Mouse (Mus musculus) adrenal gland, postnatal 14 days (tissue): ENCODE measurements at regions not wholly inside any gene's neighbourhood (a gene's known extent, or its start where the extent isn't known, plus 50 kb on each side); places are given as distances from the start of the nearest gene placed in this dataset.

ENCODE experiments used
- DNase-seq: peaks from one replicate; pipeline ENCODE4 v3.0.0; 2021; ENCODE audit warnings: mixed read lengths

- DNase-seq, result no peak
Measured at GRCm38 (mm10) chr15:61244511-61244910, 321.7 kb upstream of the A1bg start.

- no peak for DNase-seq
Measured at GRCm38 (mm10) chr15:61242161-61242681, 319.4 kb upstream of the A1bg start.

GRCm38 (mm10) chr15:61241741-61242140 lies 318.9 kb upstream of the A1bg start:
- no peak for DNase-seq

- DNase-seq, result no peak
Measured at GRCm38 (mm10) chr15:61240344-61240743, 317.5 kb upstream of the A1bg start.

GRCm38 (mm10) chr15:61239414-61239813 lies 316.6 kb upstream of the A1bg start:
- DNase-seq, result no peak

GRCm38 (mm10) chr15:61238996-61239395 lies 316.2 kb upstream of the A1bg start:
- DNase-seq, result no peak

- DNase-seq, result peak; percentile 9
Measured at GRCm38 (mm10) chr15:61229579-61229978, 306.8 kb upstream of the A1bg start.

GRCm38 (mm10) chr15:61222923-61223322 lies 300.1 kb upstream of the A1bg start:
- DNase-seq, result no peak

- no peak for DNase-seq
Measured at GRCm38 (mm10) chr15:61210161-61210560, 287.3 kb upstream of the A1bg start.

GRCm38 (mm10) chr15:61189981-61190380 lies 267.2 kb upstream of the A1bg start:
- DNase-seq, result no peak

- DNase-seq, result no peak
Measured at GRCm38 (mm10) chr15:61189481-61189880, 266.7 kb upstream of the A1bg start.

- DNase-seq, result no peak
Measured at GRCm38 (mm10) chr15:61184597-61184963, 261.8 kb upstream of the A1bg start.

- DNase-seq, result no peak
Measured at GRCm38 (mm10) chr15:61183751-61184596, 261.2 kb upstream of the A1bg start.

- DNase-seq, result no peak
Measured at GRCm38 (mm10) chr15:61183291-61183690, 260.5 kb upstream of the A1bg start.

- no peak for DNase-seq
Measured at GRCm38 (mm10) chr15:61168842-61169416, 246.1 kb upstream of the A1bg start.

GRCm38 (mm10) chr15:61165050-61165449 lies 242.2 kb upstream of the A1bg start:
- DNase-seq, result no peak

- DNase-seq, result peak; percentile 82
Measured at GRCm38 (mm10) chr15:61161397-61161796, 238.6 kb upstream of the A1bg start.

- no peak for DNase-seq
Measured at GRCm38 (mm10) chr15:61160666-61161065, 237.9 kb upstream of the A1bg start.

- peak; percentile 29 for DNase-seq
Measured at GRCm38 (mm10) chr15:61159552-61159951, 236.7 kb upstream of the A1bg start.

GRCm38 (mm10) chr15:61158041-61158545 lies 235.3 kb upstream of the A1bg start:
- DNase-seq, result peak; percentile 65

GRCm38 (mm10) chr15:61157543-61157942 lies 234.7 kb upstream of the A1bg start:
- peak; percentile 92 for DNase-seq

- no peak for DNase-seq
Measured at GRCm38 (mm10) chr15:61155530-61155929, 232.7 kb upstream of the A1bg start.

- no peak for DNase-seq
Measured at GRCm38 (mm10) chr15:61154166-61154565, 231.4 kb upstream of the A1bg start.

- no peak for DNase-seq
Measured at GRCm38 (mm10) chr15:61142851-61143250, 220.0 kb upstream of the A1bg start.
